Mouse (Mus musculus): Measurements from ENCODE around the gene H1foo. TPM values are rescaled to one million over a fixed set of nuclear protein-coding genes. Genes with fewer than 3 reads are reported as not detected.

The H1foo gene
- not detected in 2 replicates for polyA plus RNA-seq (2016; fragmentation: Nextera tagmentation; extraction: Ambion mirVana)

DNA sequence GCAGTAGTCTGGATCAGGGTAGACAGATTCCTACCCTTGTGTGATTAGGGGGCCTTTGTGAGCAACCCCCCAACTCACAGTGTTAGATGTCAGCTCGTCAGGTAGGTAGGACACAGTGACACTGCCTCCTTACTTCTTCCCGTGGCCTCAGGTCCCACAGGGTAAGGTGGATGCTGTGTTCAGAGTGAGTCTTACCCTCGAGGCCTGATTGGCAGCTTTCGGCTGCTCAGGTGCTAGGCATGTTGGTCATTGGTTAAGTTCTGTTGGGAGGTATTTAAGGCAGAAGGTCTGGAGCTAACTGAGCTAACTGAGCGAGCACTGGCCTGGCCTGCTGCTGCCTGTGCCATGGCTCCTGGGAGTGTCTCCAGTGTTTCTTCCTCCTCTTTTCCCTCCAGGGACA is at the start of gene H1foo:
TSS of gene H1foo (plus strand) at position 301 of the 400 bp plus-strand sequence.
- Histone ChIP-seq H3K4me3 (no peak within 1 kb of the TSS), H3K9me3 (no peaks in the 10 kb centered on the region), H3K27me3 (ENCODE audit: poor library complexity, severe bottlenecking) (no peaks in the 10 kb centered on the region), H3K36me3 (replicated peaks) (no peaks in the 10 kb centered on the region), H3K27ac (no peak within 1 kb of the TSS), H3K4me1 (peaks cover 12% of the 10 kb centered on the region)
- no peak for DNase-seq (ENCODE audit: extremely low spot score, low spot score)
- 82% methylated on average over 5 of the region's 5 CpGs for WGBS

DNA sequence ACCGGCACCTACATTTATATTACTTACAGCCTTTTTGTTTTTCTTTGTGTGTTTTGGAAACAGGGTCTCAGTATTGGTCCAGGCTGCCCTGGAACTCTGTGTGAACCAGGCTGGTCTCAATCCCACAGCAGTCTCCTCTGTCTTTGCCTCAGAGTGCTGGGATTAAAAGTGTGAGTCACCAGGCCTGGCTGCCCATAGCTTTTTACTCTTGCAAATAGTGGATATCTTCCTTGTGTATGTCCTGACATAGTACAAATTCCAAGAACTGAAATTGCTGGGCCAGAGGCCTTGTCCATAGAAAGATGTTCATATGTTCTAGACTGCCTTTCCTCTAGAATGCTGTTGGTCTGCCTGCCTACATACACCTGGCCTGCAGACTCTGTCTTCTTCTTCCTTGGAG is 48.4 kb upstream of the H1foo start:
- 57% methylated on average over 1 of the region's 1 CpGs for WGBS
- Histone ChIP-seq H3K4me3 (no peak overlapping the region), H3K9me3 (no peaks in the 10 kb centered on the region), H3K27me3 (ENCODE audit: poor library complexity, severe bottlenecking) (no peaks in the 10 kb centered on the region), H3K36me3 (replicated peaks) (peaks cover 46% of the 10 kb centered on the region), H3K27ac (no peak overlapping the region), H3K4me1 (peaks cover 11% of the 10 kb centered on the region)
- DNase-seq (ENCODE audit: extremely low spot score, low spot score), result no peak

DNA sequence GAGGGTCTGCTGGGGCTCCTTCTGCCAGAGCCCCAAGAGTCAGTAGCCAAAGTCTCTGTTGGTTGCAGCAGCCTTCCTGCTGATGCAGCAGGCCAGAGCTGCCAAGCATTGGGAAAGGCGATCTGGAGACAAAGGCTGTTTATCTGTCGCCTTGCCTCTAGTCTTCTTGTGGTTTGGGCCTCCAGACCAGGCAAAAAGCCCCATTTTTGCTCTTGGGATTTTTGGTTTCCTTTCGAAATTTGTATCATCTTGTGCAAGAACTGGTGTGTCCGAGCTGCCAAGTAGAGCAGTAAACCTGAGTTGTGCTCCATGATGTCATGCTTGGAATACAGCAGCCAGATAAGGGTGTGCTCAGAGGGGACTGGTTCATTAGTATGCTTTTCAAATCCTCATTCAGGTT is 47.6 kb upstream of the H1foo start:
- H3K9me3 ChIP-seq, result no peaks in the 10 kb centered on the region

DNA sequence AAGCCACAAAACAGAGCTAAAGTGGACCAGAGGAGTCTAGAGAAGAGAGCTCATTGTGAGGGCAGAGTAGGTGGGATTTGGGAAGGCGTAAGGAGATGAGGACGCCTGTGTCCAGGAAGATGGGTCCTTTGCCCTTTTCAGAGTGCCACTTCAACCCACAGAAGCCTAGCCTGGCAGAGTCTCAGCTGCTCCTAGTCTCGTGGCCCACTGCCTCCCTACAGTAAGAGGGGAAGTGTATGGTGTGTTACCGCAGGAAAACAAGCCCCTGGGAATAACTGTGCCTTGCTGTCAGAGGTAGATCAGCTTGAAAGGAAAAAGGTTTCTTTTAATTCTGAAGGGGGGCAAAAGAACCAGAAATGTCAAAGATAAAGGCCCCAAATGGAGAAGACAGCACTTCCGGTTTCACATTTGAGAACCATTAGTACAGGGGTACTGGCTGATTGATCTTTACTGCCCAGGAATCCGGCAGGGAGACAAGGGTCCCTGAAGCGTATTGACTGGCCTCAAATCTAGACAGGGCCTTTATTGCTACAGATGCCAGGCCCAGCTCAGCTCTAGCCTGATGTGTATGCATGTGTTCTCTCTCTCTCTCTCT is 46.7 kb upstream of the H1foo start:
- peaks cover 39% of the 10 kb centered on the region for H3K36me3 ChIP-seq (replicated peaks)
- no peak overlapping the region for H3K27ac ChIP-seq
- DNase-seq (ENCODE audit: extremely low spot score, low spot score), result no peak
- H3K4me3 ChIP-seq, result no peak overlapping the region
- no peaks in the 10 kb centered on the region for H3K27me3 ChIP-seq (ENCODE audit: poor library complexity, severe bottlenecking)
- no peaks in the 10 kb centered on the region for H3K9me3 ChIP-seq
- H3K4me1 ChIP-seq, result no peaks in the 10 kb centered on the region
- WGBS, result 84% methylated on average over 7 of the region's 7 CpGs

More for the DNA sequence above, 47.6 kb upstream of the H1foo start:
- Histone ChIP-seq H3K27ac (no peak overlapping the region), H3K4me1 (peaks cover 4% of the 10 kb centered on the region; the same call in 1 of the 2 replicates), H3K27me3 (ENCODE audit: poor library complexity, severe bottlenecking) (no peaks in the 10 kb centered on the region), H3K4me3 (no peak overlapping the region), H3K36me3 (replicated peaks) (peaks cover 39% of the 10 kb centered on the region)
- DNase-seq (ENCODE audit: extremely low spot score, low spot score), result no peak
- 79% methylated on average over 4 of the region's 4 CpGs for WGBS

DNA sequence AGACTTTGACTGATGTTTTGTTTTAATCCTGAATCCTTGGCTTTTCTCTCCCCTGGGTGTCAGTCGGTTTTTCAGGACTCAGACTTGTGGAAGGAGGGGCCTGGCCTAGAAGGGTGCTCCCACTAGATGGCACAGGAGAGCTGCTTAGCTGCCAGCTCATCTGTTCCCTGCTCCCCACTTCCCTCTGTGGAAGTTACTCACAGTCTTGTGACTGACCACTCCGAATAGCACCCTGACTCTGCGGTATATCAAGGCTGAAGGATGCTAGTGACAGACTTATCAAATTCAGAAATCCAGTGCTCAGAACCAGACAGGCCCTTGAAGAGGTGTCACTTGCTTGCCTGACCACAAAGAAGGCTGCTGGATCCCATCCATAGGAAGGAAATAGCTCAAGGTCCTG is 43.7 kb upstream of the H1foo start:
- DNase-seq (ENCODE audit: extremely low spot score, low spot score), result peak; percentile 30
- Histone ChIP-seq H3K27ac (no peak overlapping the region), H3K36me3 (replicated peaks) (peaks cover 40% of the 10 kb centered on the region), H3K27me3 (ENCODE audit: poor library complexity, severe bottlenecking) (no peaks in the 10 kb centered on the region), H3K4me3 (no peak overlapping the region), H3K9me3 (no peaks in the 10 kb centered on the region), H3K4me1 (no peaks in the 10 kb centered on the region)
- 36% methylated on average over 3 of the region's 3 CpGs for WGBS

DNA sequence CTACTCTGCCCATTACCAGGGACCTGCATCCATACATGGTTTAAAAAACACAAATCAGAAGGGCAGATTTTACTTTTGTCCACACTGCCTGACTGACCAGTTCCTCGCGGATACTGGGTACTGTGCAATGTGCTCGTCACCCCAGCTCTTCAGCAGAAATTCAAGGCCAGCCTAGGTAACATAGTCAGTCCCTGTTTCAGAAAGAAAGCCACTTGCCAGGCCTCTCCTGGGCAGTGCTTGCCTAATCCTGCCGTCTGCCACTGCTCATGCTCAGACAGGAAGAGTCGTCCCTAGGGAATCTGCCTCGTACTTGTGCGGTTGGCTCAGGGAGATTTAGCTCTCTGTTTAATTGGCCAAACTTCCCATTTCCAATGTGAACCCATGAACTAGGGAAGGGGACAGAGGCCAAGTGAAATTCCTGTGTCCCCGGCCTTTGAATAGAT is 43.2 kb upstream of the H1foo start:
- Histone ChIP-seq H3K4me1 (no peaks in the 10 kb centered on the region), H3K27ac (0 out of 2 replicates have a peak overlapping the region, but pooled peaks have one; percentile 9), H3K9me3 (no peaks in the 10 kb centered on the region), H3K36me3 (replicated peaks) (peaks cover 42% of the 10 kb centered on the region), H3K4me3 (no peak overlapping the region), H3K27me3 (ENCODE audit: poor library complexity, severe bottlenecking) (no peaks in the 10 kb centered on the region)
- DNase-seq (ENCODE audit: extremely low spot score, low spot score), result no peak
- WGBS, result 86% methylated on average over 8 of the region's 8 CpGs

DNA sequence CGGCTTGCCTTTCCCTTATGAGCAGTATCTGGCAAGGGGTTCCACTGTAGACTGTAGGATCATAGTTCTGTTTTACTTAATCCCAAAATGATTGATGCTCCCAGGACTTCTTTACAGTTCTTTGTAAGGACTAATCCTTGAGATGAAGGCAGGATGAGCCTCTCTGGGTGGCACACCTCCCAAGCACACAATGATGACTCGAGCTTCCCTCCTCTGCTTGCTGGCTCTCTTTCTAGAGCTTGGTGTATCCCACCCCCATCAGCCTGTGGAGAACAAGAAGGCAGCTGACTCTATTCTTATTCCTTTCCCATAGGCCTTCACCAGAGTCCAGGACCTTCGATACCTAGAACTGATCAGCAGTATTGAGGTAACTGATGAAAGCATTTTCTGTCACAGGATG is 42.2 kb upstream of the H1foo start:
- Histone ChIP-seq H3K27ac (no peak overlapping the region), H3K4me1 (no peaks in the 10 kb centered on the region), H3K36me3 (replicated peaks) (peaks cover 48% of the 10 kb centered on the region), H3K4me3 (no peak overlapping the region), H3K27me3 (ENCODE audit: poor library complexity, severe bottlenecking) (no peaks in the 10 kb centered on the region), H3K9me3 (no peaks in the 10 kb centered on the region)
- DNase-seq (ENCODE audit: extremely low spot score, low spot score), result no peak
- WGBS, result 80% methylated on average over 3 of the region's 3 CpGs

DNA sequence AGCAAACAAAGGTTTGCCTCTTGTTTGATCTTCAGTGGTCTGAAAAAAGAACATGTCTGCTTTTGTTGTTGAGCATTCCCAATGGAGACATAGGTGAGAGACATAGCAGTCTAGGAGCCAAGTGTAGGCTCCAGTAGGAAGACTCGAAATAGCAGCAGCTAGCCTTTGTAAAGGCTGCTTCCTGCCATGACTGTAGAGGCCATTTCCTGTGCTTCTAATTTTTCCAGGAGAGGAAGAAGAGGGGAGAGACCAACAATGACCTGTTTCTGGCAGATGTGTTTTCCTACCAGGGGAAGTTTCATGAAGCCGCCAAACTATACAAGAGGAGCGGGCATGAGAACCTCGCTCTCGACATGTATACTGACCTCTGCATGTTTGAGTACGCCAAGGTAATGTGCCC is 39.2 kb upstream of the H1foo start:
- peaks cover 51% of the 10 kb centered on the region for H3K36me3 ChIP-seq (replicated peaks)

DNA sequence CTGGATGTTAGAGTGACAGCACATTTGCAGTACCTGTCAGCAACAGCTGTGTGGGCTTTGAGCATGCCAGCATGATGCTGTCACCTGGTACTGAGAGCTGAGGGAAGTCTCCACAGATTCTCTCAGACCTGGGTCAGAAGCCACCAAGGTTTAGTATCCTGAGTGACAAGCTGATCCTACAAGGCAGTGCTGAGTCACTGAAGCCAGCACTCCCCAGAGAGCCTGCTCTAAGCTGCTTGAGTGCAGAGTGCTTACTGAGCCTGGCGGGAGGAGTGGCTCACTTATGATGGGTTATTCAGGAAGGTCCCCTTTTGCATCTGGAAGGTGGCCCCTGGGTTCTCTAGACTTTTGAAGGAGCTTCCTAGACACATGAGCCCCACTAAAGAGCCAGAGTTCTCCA is 38.3 kb upstream of the H1foo start:
- no peak overlapping the region for H3K4me3 ChIP-seq
- H3K4me1 ChIP-seq, result peaks cover 20% of the 10 kb centered on the region
- WGBS, result 86% methylated on average over 1 of the region's 1 CpGs
- H3K27ac ChIP-seq, result no peak overlapping the region
- no peak for DNase-seq (ENCODE audit: extremely low spot score, low spot score)
- H3K9me3 ChIP-seq, result no peaks in the 10 kb centered on the region
- H3K27me3 ChIP-seq (ENCODE audit: poor library complexity, severe bottlenecking), result no peaks in the 10 kb centered on the region
- H3K36me3 ChIP-seq (replicated peaks), result peaks cover 56% of the 10 kb centered on the region

More for the DNA sequence above, 39.2 kb upstream of the H1foo start:
- 89% methylated on average over 6 of the region's 6 CpGs for WGBS
- Histone ChIP-seq H3K27me3 (ENCODE audit: poor library complexity, severe bottlenecking) (no peaks in the 10 kb centered on the region), H3K4me3 (no peak overlapping the region), H3K4me1 (peaks cover 20% of the 10 kb centered on the region), H3K9me3 (no peaks in the 10 kb centered on the region), H3K27ac (no peak overlapping the region)
- no peak for DNase-seq (ENCODE audit: extremely low spot score, low spot score)

DNA sequence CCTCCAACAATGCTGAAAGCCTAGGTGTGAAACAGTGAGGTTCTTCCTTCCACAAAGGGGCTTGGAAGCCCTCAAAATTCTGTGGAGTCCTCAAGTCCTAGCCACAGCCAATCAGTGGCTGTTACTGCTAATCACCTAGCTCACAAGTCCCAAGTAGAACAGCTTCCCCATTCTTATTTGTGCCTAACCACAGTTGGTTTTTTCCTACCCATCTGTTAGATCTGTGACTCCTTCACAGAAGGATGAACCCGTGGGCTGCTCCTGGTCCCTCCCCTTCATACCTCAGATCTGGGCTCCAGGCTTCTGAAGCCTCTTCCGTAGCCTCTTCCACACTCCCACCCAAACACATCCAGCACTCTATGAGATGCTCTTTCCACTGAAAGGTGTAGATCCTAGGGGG is 37.9 kb upstream of the H1foo start:
- no peaks in the 10 kb centered on the region for H3K27me3 ChIP-seq (ENCODE audit: poor library complexity, severe bottlenecking)
- H3K27ac ChIP-seq, result no peak overlapping the region
- 85% methylated on average over 2 of the region's 2 CpGs for WGBS
- H3K9me3 ChIP-seq, result no peaks in the 10 kb centered on the region
- peaks cover 20% of the 10 kb centered on the region for H3K4me1 ChIP-seq
- no peak for DNase-seq (ENCODE audit: extremely low spot score, low spot score)
- H3K4me3 ChIP-seq, result no peak overlapping the region
- peaks cover 56% of the 10 kb centered on the region for H3K36me3 ChIP-seq (replicated peaks)

DNA sequence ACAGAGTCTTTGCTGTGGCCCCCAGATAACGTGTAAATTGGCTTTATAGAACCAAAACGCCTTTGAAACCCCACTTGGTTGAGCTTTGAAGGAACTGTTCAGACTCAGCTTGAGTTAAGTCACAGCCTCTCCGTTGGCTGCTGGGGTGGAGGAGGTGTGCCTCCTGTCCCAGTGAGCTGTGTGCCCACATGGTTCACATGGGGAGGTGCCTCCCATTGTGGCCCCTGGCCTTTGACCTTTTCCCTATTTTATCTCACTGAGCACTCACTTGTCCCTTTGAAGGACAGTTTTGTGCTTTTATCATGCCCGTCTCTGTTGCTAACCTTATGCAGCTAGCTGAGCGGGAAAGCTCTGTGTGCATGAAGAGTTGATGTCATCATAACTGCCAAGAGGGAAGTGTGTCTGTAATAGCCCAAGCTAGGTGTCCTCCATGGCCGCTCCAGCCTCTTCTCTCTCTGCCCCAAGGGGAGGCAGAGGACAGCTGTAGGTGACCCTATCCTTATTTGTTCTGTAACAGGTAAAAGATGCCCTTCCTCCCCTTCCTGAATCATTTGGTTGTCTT is 36.2 kb upstream of the H1foo start:
- DNase-seq (ENCODE audit: extremely low spot score, low spot score), result no peak
- Histone ChIP-seq H3K27me3 (ENCODE audit: poor library complexity, severe bottlenecking) (no peaks in the 10 kb centered on the region), H3K36me3 (replicated peaks) (peaks cover 48% of the 10 kb centered on the region), H3K27ac (no peak overlapping the region), H3K4me3 (no peak overlapping the region), H3K9me3 (no peaks in the 10 kb centered on the region), H3K4me1 (peaks cover 24% of the 10 kb centered on the region)
- WGBS, result 54% methylated on average over 6 of the region's 6 CpGs

DNA sequence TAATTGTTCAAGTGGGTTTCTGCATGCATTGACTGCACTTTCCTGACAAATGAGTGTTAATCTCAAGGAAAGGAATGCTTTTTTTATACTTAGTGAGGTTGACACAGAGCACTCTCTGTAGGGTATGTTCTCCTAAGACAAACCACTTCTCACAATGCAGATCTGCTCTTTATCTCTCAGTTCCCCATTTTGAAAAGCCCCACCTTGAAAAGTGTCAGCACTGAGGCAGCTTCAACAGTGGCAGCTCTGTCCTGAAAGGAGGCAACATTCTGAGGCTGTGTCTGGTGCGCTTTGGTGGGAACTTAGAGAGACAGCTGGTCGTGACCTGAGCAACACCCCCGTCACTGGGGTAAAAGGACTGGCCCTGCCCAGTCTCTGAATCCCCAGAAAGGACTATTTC is 35.7 kb upstream of the H1foo start:
- DNase-seq (ENCODE audit: extremely low spot score, low spot score), result no peak
- Histone ChIP-seq H3K36me3 (replicated peaks) (peaks cover 49% of the 10 kb centered on the region), H3K27me3 (ENCODE audit: poor library complexity, severe bottlenecking) (no peaks in the 10 kb centered on the region), H3K4me3 (no peak overlapping the region), H3K27ac (peak overlapping the region; percentile 48; the same call in 1 of the 2 replicates), H3K9me3 (no peaks in the 10 kb centered on the region), H3K4me1 (peaks cover 24% of the 10 kb centered on the region)
- WGBS, result 70% methylated on average over 3 of the region's 3 CpGs

DNA sequence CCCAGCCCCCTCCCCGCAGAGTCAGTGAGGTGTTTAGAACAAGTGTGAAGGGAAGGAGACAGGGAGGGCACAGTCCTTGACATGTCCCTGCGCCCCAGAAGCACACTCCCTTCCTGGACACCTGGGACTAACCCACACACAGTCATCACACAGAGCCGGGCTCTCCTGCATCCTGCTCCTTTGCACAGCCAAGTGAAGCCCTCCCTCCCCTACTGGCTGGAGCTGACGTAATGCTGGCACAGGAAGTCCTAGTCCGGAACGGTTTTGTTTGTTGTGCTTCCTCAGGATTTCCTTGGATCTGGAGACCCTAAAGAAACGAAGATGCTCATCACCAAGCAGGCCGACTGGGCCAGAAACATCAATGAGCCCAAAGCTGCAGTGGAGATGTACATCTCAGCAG is 34.8 kb upstream of the H1foo start:
- no peak for DNase-seq (ENCODE audit: extremely low spot score, low spot score)
- H3K27ac ChIP-seq, result peak overlapping the region; percentile 48; the same call in 1 of the 2 replicates
- H3K4me1 ChIP-seq, result peaks cover 24% of the 10 kb centered on the region
- H3K9me3 ChIP-seq, result no peaks in the 10 kb centered on the region
- H3K4me3 ChIP-seq, result no peak overlapping the region
- H3K36me3 ChIP-seq (replicated peaks), result peaks cover 48% of the 10 kb centered on the region
- WGBS, result 81% methylated on average over 8 of the region's 8 CpGs
- H3K27me3 ChIP-seq (ENCODE audit: poor library complexity, severe bottlenecking), result no peaks in the 10 kb centered on the region

Data from forebrain, embryonic 10.5 days (tissue).